Mouse (Mus musculus): ENCODE data around the gene Pcdh15. TPM values are rescaled to one million over a fixed set of nuclear protein-coding genes. Genes with fewer than 3 reads are reported as not detected.

The Pcdh15 gene
- total and polyA plus RNA-seq, 3 experiments: not detected

DNA sequence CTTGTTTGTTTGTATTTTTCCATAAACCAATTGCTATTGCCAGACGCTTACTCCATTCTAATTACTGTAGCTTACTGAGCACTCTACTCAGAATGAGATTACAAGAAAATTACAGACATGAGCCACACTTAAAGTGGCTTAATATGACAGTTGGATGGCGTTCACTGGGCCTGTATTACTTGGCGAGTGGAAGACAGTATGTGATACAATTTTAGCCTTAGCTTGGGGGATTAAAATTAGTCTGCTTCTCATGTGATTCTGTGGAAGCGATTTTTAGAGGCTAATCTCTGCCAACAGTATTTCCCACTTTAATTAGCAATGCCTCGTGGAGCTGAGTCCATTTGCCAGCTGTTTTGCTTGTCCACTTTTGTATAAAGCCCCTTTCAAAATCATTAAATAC lies 837.0 kb downstream of the Pcdh15 start:
- Histone ChIP-seq H3K4me1 (ENCODE audit: control insufficient read depth in 1 of 2, insufficient read depth in 2 of 2, low read length in 2 of 2) (no peaks in the 10 kb centered on the region), H3K36me3 (ENCODE audit: control insufficient read depth in 1 of 2, insufficient read depth in 2 of 2, low read length in 2 of 2) (no peaks in the 10 kb centered on the region), H3K4me3 (ENCODE audit: control insufficient read depth in 1 of 2, insufficient read depth in 1 of 2, low read depth in 2 of 2, low read length in 2 of 2) (no peak overlapping the region), H3K9ac (ENCODE audit: control insufficient read depth, low read depth, low read length, poor library complexity, severe bottlenecking) (no peak overlapping the region), H3K27me3 (ENCODE audit: control insufficient read depth in 1 of 2, insufficient read depth in 2 of 2, low read length in 2 of 2) (no peaks in the 10 kb centered on the region), H3K9me3 (replicated peaks; ENCODE audit: insufficient read depth, low read length) (no peaks in the 10 kb centered on the region), H3K27ac (ENCODE audit: control insufficient read depth, low read depth, low read length) (no peak overlapping the region), H3K79me2 (ENCODE audit: control insufficient read depth, insufficient read depth, low read length, poor library complexity) (no peaks in the 10 kb centered on the region)
- no peak for TF ChIP-seq USF1 (IDR thresholded peaks at IDR 0.05; ENCODE audit: low read depth, low read length)
- TF ChIP-seq MAZ (IDR thresholded peaks at IDR 0.05; ENCODE audit: low read depth, low read length): no peak
- no peak for TF ChIP-seq KAT2A (conservative IDR thresholded peaks at IDR 0.05; ENCODE audit: low read depth, low read length)
- TF ChIP-seq RAD21 (IDR thresholded peaks at IDR 0.05; ENCODE audit: low read depth, low read length): no peak
- TF ChIP-seq POLR2A (IDR thresholded peaks at IDR 0.05; ENCODE audit: control insufficient read depth in 1 of 2, insufficient read depth in 1 of 2, low read depth in 1 of 2, low read length in 2 of 2, poor library complexity in 1 of 2): no peak
- no peak for TF ChIP-seq MEF2A (IDR thresholded peaks at IDR 0.05; ENCODE audit: extremely low read depth, insufficient replicate concordance, low read depth, low read length, poor library complexity, severe bottlenecking)
- TF ChIP-seq ELF1 (IDR thresholded peaks at IDR 0.05; ENCODE audit: low read depth, low read length): no peak
- no peak for TF ChIP-seq NRF1 (IDR thresholded peaks at IDR 0.05; ENCODE audit: insufficient read depth, low read depth, low read length, poor library complexity, severe bottlenecking)
- no peak for TF ChIP-seq USF2 (IDR thresholded peaks at IDR 0.05; ENCODE audit: borderline replicate concordance in 1 of 2, insufficient read depth in 1 of 2, low read depth in 1 of 2, low read length in 2 of 2)
- no peak for TF ChIP-seq CHD2 (IDR thresholded peaks at IDR 0.05; ENCODE audit: low read length)
- TF ChIP-seq NELFE (IDR thresholded peaks at IDR 0.05; ENCODE audit: low read depth, low read length): no peak
- TF ChIP-seq MYB (IDR thresholded peaks at IDR 0.05; ENCODE audit: low read depth, low read length): no peak
- TF ChIP-seq ZKSCAN1 (IDR thresholded peaks at IDR 0.05; ENCODE audit: low read depth, low read length): no peak
- DNase-seq (ENCODE audit: low read depth, low spot score): no peak

DNA sequence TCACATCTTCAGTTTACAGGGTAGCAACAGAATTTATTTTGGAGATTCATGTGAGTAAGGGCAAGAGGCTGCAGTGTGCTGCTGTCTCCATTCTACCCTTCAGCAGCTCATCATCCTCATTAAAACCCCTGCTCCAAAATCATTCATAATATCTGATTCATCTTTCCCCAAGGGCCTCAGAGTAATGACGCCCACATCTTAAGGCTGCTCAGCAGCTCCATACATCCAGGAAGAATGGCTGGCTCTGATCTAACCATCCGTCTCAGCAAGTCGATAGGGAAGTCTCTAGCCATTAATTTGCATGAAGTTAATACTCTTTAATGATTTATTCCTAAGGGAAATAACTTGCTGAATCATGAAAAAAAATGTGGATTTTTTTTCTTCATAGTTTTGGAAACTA lies 839.8 kb downstream of the Pcdh15 start:
- no peak overlapping the region for H3K4me3 ChIP-seq (ENCODE audit: control insufficient read depth in 1 of 2, insufficient read depth in 1 of 2, low read depth in 2 of 2, low read length in 2 of 2)
- H3K36me3 ChIP-seq (ENCODE audit: control insufficient read depth in 1 of 2, insufficient read depth in 2 of 2, low read length in 2 of 2): no peaks in the 10 kb centered on the region
- no peaks in the 10 kb centered on the region for H3K9me3 ChIP-seq (replicated peaks; ENCODE audit: insufficient read depth, low read length)
- no peaks in the 10 kb centered on the region for H3K79me2 ChIP-seq (ENCODE audit: control insufficient read depth, insufficient read depth, low read length, poor library complexity)
- H3K27me3 ChIP-seq (ENCODE audit: control insufficient read depth in 1 of 2, insufficient read depth in 2 of 2, low read length in 2 of 2): no peaks in the 10 kb centered on the region
- H3K9ac ChIP-seq (ENCODE audit: control insufficient read depth, low read depth, low read length, poor library complexity, severe bottlenecking): no peak overlapping the region
- no peak overlapping the region for H3K27ac ChIP-seq (ENCODE audit: control insufficient read depth, low read depth, low read length)
- no peaks in the 10 kb centered on the region for H3K4me1 ChIP-seq (ENCODE audit: control insufficient read depth in 1 of 2, insufficient read depth in 2 of 2, low read length in 2 of 2)
- TF ChIP-seq MYB (IDR thresholded peaks at IDR 0.05; ENCODE audit: low read depth, low read length): no peak
- TF ChIP-seq HCFC1 (IDR thresholded peaks at IDR 0.05; ENCODE audit: low read depth, low read length): no peak
- no peak for TF ChIP-seq E2F4 (IDR thresholded peaks at IDR 0.05; ENCODE audit: borderline replicate concordance, low read depth, low read length)
- no peak for TF ChIP-seq KAT2A (conservative IDR thresholded peaks at IDR 0.05; ENCODE audit: low read depth, low read length)
- no peak for TF ChIP-seq MAZ (IDR thresholded peaks at IDR 0.05; ENCODE audit: low read depth, low read length)
- TF ChIP-seq TBP (IDR thresholded peaks at IDR 0.05; ENCODE audit: low read depth, low read length): no peak
- TF ChIP-seq TAL1 (IDR thresholded peaks at IDR 0.05; ENCODE audit: low read length): no peak
- TF ChIP-seq MAX (IDR thresholded peaks at IDR 0.05; ENCODE audit: low read length): no peak
- TF ChIP-seq ZC3H11A (IDR thresholded peaks at IDR 0.05; ENCODE audit: low read depth, low read length): no peak
- no peak for TF ChIP-seq ZNF384 (IDR thresholded peaks at IDR 0.05; ENCODE audit: low read depth, low read length)
- no peak for TF ChIP-seq SIN3A (IDR thresholded peaks at IDR 0.05; ENCODE audit: low read length)
- TF ChIP-seq POLR2A (IDR thresholded peaks at IDR 0.05; ENCODE audit: control insufficient read depth in 1 of 2, insufficient read depth in 1 of 2, low read depth in 1 of 2, low read length in 2 of 2, poor library complexity in 1 of 2): no peak
- no peak for DNase-seq (ENCODE audit: low read depth, low spot score)

Measured in MEL (cell line).